In genomic region chr3:121449527-121449926, GRCm38 (mm10) we compare ENCODE assay signal across 12 mouse cellular contexts. TPM values are rescaled to one million over a fixed set of nuclear protein-coding genes. Genes with fewer than 3 reads are reported as not detected.
DNase-seq lines count a peak whose midpoint lies in the region; ATAC-seq and TF ChIP-seq lines count a peak whose summit lies in the region.
"Had no signal": no experiment of that assay in that cellular context is flagged by ENCODE, and none has a peak within 500 bp of the region (broad histone marks: within the 10 kb centered on the region; RNA-seq: fewer than 3 reads in every experiment).

No protein-coding gene starts in this region.

- no peaks in the 10 kb centered on the region for H3K9me3 ChIP-seq in kidney, embryonic 16.5 days (ENCODE audit: low read length)
- H3K9me3 ChIP-seq in intestine, postnatal 0 days (ENCODE audit: control insufficient read depth), result no peaks in the 10 kb centered on the region
- no peaks in the 10 kb centered on the region for H3K9me3 ChIP-seq in midbrain, embryonic 14.5 days (ENCODE audit: control insufficient read depth, low read length)
- H3K9me3 ChIP-seq: heart, embryonic 13.5 days had no signal

- H3K9ac ChIP-seq in kidney, embryonic 16.5 days (replicated peaks; ENCODE audit: low read length), result no peak overlapping the region
- no peak overlapping the region for H3K9ac ChIP-seq in intestine, postnatal 0 days (ENCODE audit: low read depth, low read length)
- no peak overlapping the region for H3K9ac ChIP-seq in midbrain, embryonic 14.5 days (replicated peaks; ENCODE audit: low read length)
- H3K9ac ChIP-seq: heart, embryonic 13.5 days had no signal

- no peak overlapping the region for H3K4me3 ChIP-seq in kidney, adult 2 months (ENCODE audit: insufficient read depth, low read depth, low read length)
- no peak overlapping the region for H3K4me3 ChIP-seq in kidney, embryonic 16.5 days (ENCODE audit: low read length)
- no peak overlapping the region for H3K4me3 ChIP-seq in intestine, postnatal 0 days (ENCODE audit: low read depth, low read length)
- H3K4me3 ChIP-seq in midbrain, embryonic 14.5 days (replicated peaks; ENCODE audit: low read depth, low read length), result no peak overlapping the region
- H3K4me3 ChIP-seq: heart, embryonic 13.5 days; midbrain, embryonic 10.5 days had no signal

- no peaks in the 10 kb centered on the region for H3K27me3 ChIP-seq in kidney, adult 2 months (replicated peaks; ENCODE audit: control insufficient read depth, insufficient read depth, low read length)
- H3K27me3 ChIP-seq in kidney, embryonic 16.5 days (ENCODE audit: insufficient read depth, low read length), result no peaks in the 10 kb centered on the region
- H3K27me3 ChIP-seq in intestine, postnatal 0 days (replicated peaks; ENCODE audit: control insufficient read depth, insufficient read depth, low read length), result no peaks in the 10 kb centered on the region
- H3K27me3 ChIP-seq in midbrain, embryonic 14.5 days (ENCODE audit: control insufficient read depth, insufficient read depth, low read length), result no peaks in the 10 kb centered on the region
- H3K27me3 ChIP-seq: heart, embryonic 13.5 days had no signal

- peak; percentile 63 for DNase-seq in kidney, adult 2 months
- DNase-seq in adrenal gland, postnatal 10 days, result peak; percentile 58
- DNase-seq in lung, postnatal 4 days, result peak; percentile 31 to 80
- no peak for DNase-seq in midbrain, embryonic 14.5 days
- no peak for DNase-seq in spleen, adult 12 weeks (ENCODE audit: low spot score)
- DNase-seq: cerebellum, adult 9-11 months; spleen, adult 18-20 months had no signal

- no peak overlapping the region for H3K27ac ChIP-seq in kidney, adult 2 months (ENCODE audit: insufficient read depth, low read depth, low read length)
- H3K27ac ChIP-seq in kidney, embryonic 16.5 days (ENCODE audit: low read length), result no peak overlapping the region
- H3K27ac ChIP-seq in intestine, postnatal 0 days (ENCODE audit: low read depth, low read length), result no peak overlapping the region
- no peak overlapping the region for H3K27ac ChIP-seq in midbrain, embryonic 14.5 days (replicated peaks; ENCODE audit: low read depth, low read length)
- H3K27ac ChIP-seq: heart, embryonic 13.5 days; midbrain, embryonic 10.5 days had no signal

- no peak overlapping the region for H3K4me2 ChIP-seq in kidney, embryonic 16.5 days (replicated peaks; ENCODE audit: low read depth, low read length)
- no peak overlapping the region for H3K4me2 ChIP-seq in intestine, postnatal 0 days (replicated peaks; ENCODE audit: low read depth)
- no peak overlapping the region for H3K4me2 ChIP-seq in midbrain, embryonic 14.5 days (ENCODE audit: low read length)
- H3K4me2 ChIP-seq: heart, embryonic 13.5 days had no signal

- no peak for TF ChIP-seq POLR2A in kidney, adult 2 months (IDR thresholded peaks at IDR 0.05; ENCODE audit: low read depth, low read length)

- H3K36me3 ChIP-seq in kidney, adult 2 months (ENCODE audit: control insufficient read depth, insufficient read depth, low read length), result peaks cover 16% of the 10 kb centered on the region
- peaks cover 39% of the 10 kb centered on the region for H3K36me3 ChIP-seq in kidney, embryonic 16.5 days (ENCODE audit: insufficient read depth, low read length)
- peaks cover 8% of the 10 kb centered on the region; the same call in 1 of the 2 replicates for H3K36me3 ChIP-seq in intestine, postnatal 0 days (ENCODE audit: control insufficient read depth, insufficient read depth)
- H3K36me3 ChIP-seq in midbrain, embryonic 14.5 days (ENCODE audit: control insufficient read depth, insufficient read depth, low read length), result peaks cover 34% of the 10 kb centered on the region

- H3K4me1 ChIP-seq in kidney, adult 2 months (ENCODE audit: control insufficient read depth, insufficient read depth, low read length), result peaks cover 24% of the 10 kb centered on the region
- H3K4me1 ChIP-seq in kidney, embryonic 16.5 days (ENCODE audit: insufficient read depth, low read length), result peaks cover 23% of the 10 kb centered on the region
- no peaks in the 10 kb centered on the region for H3K4me1 ChIP-seq in intestine, postnatal 0 days (replicated peaks; ENCODE audit: control insufficient read depth, insufficient read depth, low read length)
- peaks cover 13% of the 10 kb centered on the region for H3K4me1 ChIP-seq in midbrain, embryonic 14.5 days (ENCODE audit: control insufficient read depth, insufficient read depth, low read length)

- 56% methylated on average over 8 of the region's 8 CpGs for WGBS in kidney, adult 2 months
- 61% methylated on average over 8 of the region's 8 CpGs for WGBS in kidney, embryonic 16.5 days
- WGBS in intestine, postnatal 0 days, result 52% methylated on average over 8 of the region's 8 CpGs
- WGBS in midbrain, embryonic 14.5 days, result 74% methylated on average over 8 of the region's 8 CpGs

- TF ChIP-seq CTCF in kidney, adult 2 months (conservative IDR thresholded peaks at IDR 0.05; ENCODE audit: insufficient read depth, insufficient read length, low read depth, low read length), result no peak
- no peak for TF ChIP-seq CTCF in intestine, postnatal 0 days (IDR thresholded peaks at IDR 0.05; ENCODE audit: low read depth)

- ATAC-seq in kidney, embryonic 16.5 days (ENCODE audit: low FRiP score, low TSS enrichment), result no peak
- ATAC-seq in intestine, postnatal 0 days, result peak; percentile 43; the same call in 1 of the 2 replicates
- ATAC-seq in frontal cortex, adult (ENCODE audit: low TSS enrichment), result no peak
- ATAC-seq in midbrain, embryonic 14.5 days (ENCODE audit: low FRiP score, low TSS enrichment), result no peak

RNA-seq across cellular contexts. Expression of gene Cnn3, which starts 23.2 kb away (rescaled TPM):
- 253 and 268 TPM in 2 replicates for polyA plus RNA-seq in kidney, adult 2 months (2012; rRNA removed)
- 620 and 668 TPM in 2 replicates for polyA plus RNA-seq in kidney, embryonic 16.5 days (2015; fragmentation: Nextera tagmentation; extraction: Ambion mirVana)
- total RNA-seq in adrenal gland, postnatal 10 days (2021), result 100 to 1,000 TPM; 148 to 215 TPM
- polyA plus RNA-seq in intestine, postnatal 0 days (2015; fragmentation: Nextera tagmentation; extraction: Ambion mirVana), result 132 and 135 TPM in 2 replicates
- 417 and 560 TPM in 2 replicates for polyA plus RNA-seq in midbrain, embryonic 14.5 days (2014; fragmentation: Nextera tagmentation; extraction: Ambion mirVana)

Comparison
In these comparisons a context has a peak if more than half of its experiments do, and no peak if none do; other contexts are left out.
1. DNase-seq: peak in kidney, adult 2 months (single experiment), adrenal gland, postnatal 10 days (single experiment) and lung, postnatal 4 days (2 of 2); none in midbrain, embryonic 14.5 days (single experiment) and spleen, adult 12 weeks (single experiment).